Mouse (Mus musculus) bone marrow macrophage, adult 2 months (primary cell): ENCODE measurements around the gene Retreg1. TPM values are rescaled to one million over a fixed set of nuclear protein-coding genes. Genes with fewer than 3 reads are reported as not detected.

Experiments
- H3K27ac ChIP-seq: 2 replicates; pipeline ENCODE4 v1.5.1; 2012; ENCODE audit warnings: low read depth, low read length; ENCODE audit not compliant: insufficient read depth
- H3K4me1 ChIP-seq: 2 replicates; pipeline ENCODE4 v1.6.1; 2012; ENCODE audit warnings: low read length; ENCODE audit not compliant: control insufficient read depth, insufficient read depth
- H3K4me3 ChIP-seq: 2 replicates; pipeline ENCODE4 v1.5.1; 2012; ENCODE audit warnings: mild to moderate bottlenecking, low read length, moderate library complexity; ENCODE audit not compliant: insufficient read depth
- CTCF ChIP-seq: IDR thresholded peaks from 2 replicates; pipeline ENCODE4 v1.5.1; 2012; ENCODE audit warnings: low read depth, mild to moderate bottlenecking, low read length, moderate library complexity
- POLR2A ChIP-seq: IDR thresholded peaks from 2 replicates; pipeline ENCODE4 v1.6.1; 2012; ENCODE audit warnings: mild to moderate bottlenecking, low read depth, low read length, borderline replicate concordance
- polyA plus RNA-seq: library from polyadenylated mRNA; stranded (reverse); fragments of >200 nt; gene quantifications from 2 replicates; pipeline ENCODE4 v1.2.4, GENCODE M21; 2012; ENCODE audit not compliant: missing spikeins, insufficient read depth, insufficient read length

Retreg1 gene
- polyA plus RNA-seq, 1 experiment = 48.4 TPM

GRCm38 (mm10) chr15:25822656-25823055 is 20.3 kb upstream of the Retreg1 start:
- Histone ChIP-seq H3K4me3 (no peak overlapping the region), H3K4me1 (peaks cover 21% of the 10 kb centered on the region), H3K27ac (no peak overlapping the region)
- TF ChIP-seq CTCF (no peak), POLR2A (no peak)

- TF ChIP-seq POLR2A (no peak), CTCF (no peak)
- Histone ChIP-seq H3K27ac (no peak overlapping the region), H3K4me3 (no peak overlapping the region), H3K4me1 (peaks cover 52% of the 10 kb centered on the region)
Observed at GRCm38 (mm10) chr15:25826531-25826961, 16.4 kb upstream of the Retreg1 start.

DNA sequence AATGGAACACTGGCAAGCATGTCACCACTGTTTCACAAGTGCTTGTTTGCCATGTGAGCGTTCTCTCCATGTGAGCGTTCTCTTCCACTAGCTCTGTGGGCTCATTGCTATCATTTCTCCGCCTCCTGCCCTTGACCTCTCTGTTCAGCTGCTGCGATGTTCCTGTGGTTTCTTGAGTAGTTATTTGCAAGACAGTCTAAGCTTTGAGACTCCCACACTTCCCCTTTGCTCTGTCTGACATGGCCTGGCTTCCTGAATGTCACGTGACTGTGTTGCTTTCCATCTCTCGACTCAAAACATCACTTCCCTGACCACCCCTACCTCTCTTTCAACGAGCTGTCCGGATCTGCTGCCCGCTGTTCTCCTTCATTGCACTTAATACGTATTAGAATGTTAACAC is 14.5 kb upstream of the Retreg1 start:
- TF ChIP-seq POLR2A (no peak), CTCF (no peak)
- H3K4me1 ChIP-seq = peaks cover 67% of the 10 kb centered on the region
- peak overlapping the region; percentile 85 for H3K27ac ChIP-seq
- H3K4me3 ChIP-seq = no peak overlapping the region

DNA sequence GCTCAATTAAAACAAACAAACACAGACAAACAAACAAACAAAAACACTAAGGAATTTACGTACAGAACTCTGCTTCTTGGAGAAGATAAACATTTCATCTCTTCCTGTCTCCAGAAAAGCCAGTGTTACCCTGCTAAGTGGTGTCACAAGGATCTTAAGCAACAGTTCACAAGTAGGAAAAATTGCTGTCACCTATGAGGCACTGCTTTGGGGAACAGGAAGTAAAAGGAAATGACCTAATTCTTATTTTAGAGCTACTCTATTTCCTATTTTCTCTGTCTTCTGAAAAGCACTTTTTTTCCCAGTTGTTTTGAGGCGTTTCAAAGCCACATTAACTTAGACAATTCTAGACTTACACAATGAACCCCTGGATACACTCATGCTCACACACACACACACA is 12.6 kb upstream of the Retreg1 start:
- Histone ChIP-seq H3K27ac (peak overlapping the region; percentile 94), H3K4me1 (peaks cover 78% of the 10 kb centered on the region), H3K4me3 (0 out of 2 replicates have a peak overlapping the region, but pooled peaks have one; percentile 2)
- TF ChIP-seq CTCF (no peak), POLR2A (no peak)

DNA sequence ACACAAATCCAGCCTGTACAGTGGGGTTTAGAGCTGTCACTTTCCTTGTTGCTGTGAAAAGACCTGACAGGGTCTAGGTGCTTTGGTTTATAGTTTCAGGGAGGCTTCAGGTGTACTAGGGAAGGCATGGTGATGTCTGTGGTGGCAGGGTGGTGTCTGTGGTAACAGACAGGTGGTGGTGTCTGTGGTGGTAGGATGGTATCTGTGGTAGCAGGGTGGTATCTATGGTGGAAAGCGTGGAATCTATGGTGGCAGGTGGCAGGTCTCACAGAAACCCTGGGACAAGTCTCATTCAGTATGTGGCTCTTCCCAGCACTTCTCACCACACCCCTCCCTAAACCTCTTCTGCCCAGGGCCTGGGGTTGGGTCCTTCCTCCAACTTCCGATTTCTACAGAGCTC is 8.7 kb upstream of the Retreg1 start:
- TF ChIP-seq CTCF (no peak), POLR2A (no peak)
- H3K27ac ChIP-seq = no peak overlapping the region
- H3K4me3 ChIP-seq = no peak overlapping the region
- peaks cover 50% of the 10 kb centered on the region for H3K4me1 ChIP-seq

- Histone ChIP-seq H3K4me1 (peaks cover 44% of the 10 kb centered on the region), H3K27ac (peak overlapping the region; percentile 68), H3K4me3 (no peak overlapping the region)
- TF ChIP-seq CTCF (no peak), POLR2A (no peak)
Observed at GRCm38 (mm10) chr15:25834920-25835674, 7.9 kb upstream of the Retreg1 start.

GRCm38 (mm10) chr15:25842462-25843085 is 406 bp upstream of the Retreg1 start:
- TF ChIP-seq POLR2A = no peak
- TF ChIP-seq CTCF = no peak
- Histone ChIP-seq H3K27ac (0 out of 2 replicates have a peak overlapping the region, but pooled peaks have one; percentile 6), H3K4me3 (peak overlapping the region; percentile 87), H3K4me1 (peaks cover 26% of the 10 kb centered on the region)

DNA sequence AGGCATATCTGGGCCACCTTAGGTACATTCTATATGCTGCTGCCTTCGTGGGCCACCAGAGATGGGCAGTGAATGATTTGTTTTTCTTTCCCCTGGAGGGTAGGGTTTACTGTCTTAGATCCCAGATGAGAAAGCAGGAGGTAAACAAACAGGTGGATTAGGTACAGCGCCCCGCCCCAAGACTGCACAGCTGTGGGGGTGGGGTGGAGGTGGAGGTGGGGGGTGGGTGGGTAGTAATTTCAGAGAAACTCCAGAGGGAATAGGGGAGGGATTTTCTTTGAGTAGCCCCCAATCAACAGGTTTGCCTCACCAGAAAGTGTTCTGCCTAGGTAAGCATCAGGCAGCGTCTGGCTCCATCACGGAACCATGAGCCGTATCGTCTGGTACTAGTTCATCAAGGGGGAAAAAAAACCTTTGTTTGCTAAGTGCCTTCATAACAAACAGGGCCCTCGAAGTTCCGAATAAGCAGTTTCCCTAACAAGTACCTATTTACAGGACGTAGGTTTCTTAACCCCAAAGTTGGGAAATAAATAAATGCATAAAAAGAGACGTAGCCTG is 1.1 kb downstream of the Retreg1 start:
- no peak for TF ChIP-seq POLR2A
- no peak for TF ChIP-seq CTCF
- Histone ChIP-seq H3K27ac (no peak overlapping the region), H3K4me1 (peaks cover 26% of the 10 kb centered on the region), H3K4me3 (peak overlapping the region; percentile 87)

GRCm38 (mm10) chr15:25844771-25845170 is 1.8 kb downstream of the Retreg1 start:
- H3K27ac ChIP-seq = no peak overlapping the region
- TF ChIP-seq POLR2A (no peak), CTCF (no peak)
- H3K4me1 ChIP-seq = peaks cover 26% of the 10 kb centered on the region
- no peak overlapping the region; the same call in 1 of the 2 replicates for H3K4me3 ChIP-seq
